Mouse (Mus musculus): Measurements from ENCODE around the gene Golt1b.

DNA sequence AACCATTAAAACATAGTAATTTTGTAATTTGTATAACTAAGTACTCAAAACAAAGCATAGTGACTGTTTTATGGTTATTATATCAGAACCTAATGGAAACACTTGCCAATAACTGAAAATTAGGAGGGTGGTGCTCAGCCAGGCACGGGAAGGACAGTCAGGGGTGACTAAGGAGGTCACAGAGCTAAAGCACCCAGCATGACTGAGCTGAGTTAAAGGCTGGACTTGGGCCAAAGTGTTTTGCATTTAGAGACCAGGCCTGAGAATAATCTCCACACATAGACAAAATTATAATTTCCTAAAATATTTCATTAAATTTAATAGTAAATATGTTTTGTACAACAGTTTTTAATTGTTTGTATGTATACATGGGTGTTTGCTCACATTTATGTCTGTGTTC, 9.9 kb upstream of the Golt1b start:
- no peak for TF ChIP-seq POLR2AphosphoS2 (IDR thresholded peaks at IDR 0.05; ENCODE audit: low read length)
- TF ChIP-seq CTCF (IDR thresholded peaks at IDR 0.05 in 2 of 3, conservative IDR thresholded peaks at IDR 0.05 in 1 of 3; ENCODE audit: control insufficient read depth in 1 of 3, insufficient read depth in 1 of 3, low read depth in 2 of 3, low read length in 3 of 3, poor library complexity in 1 of 3, severe bottlenecking in 1 of 3) = no peak
- TF ChIP-seq USF1 (IDR thresholded peaks at IDR 0.05; ENCODE audit: low read depth, low read length) = no peak
- TF ChIP-seq MXI1 (IDR thresholded peaks at IDR 0.05; ENCODE audit: low read depth, low read length) = no peak
- TF ChIP-seq BHLHE40 (IDR thresholded peaks at IDR 0.05; ENCODE audit: borderline replicate concordance, low read depth, low read length) = no peak
- no peak for TF ChIP-seq POLR2A (IDR thresholded peaks at IDR 0.05; ENCODE audit: control insufficient read depth in 1 of 2, insufficient read depth in 1 of 2, low read depth in 1 of 2, low read length in 2 of 2, poor library complexity in 1 of 2)
- no peak for TF ChIP-seq EP300 (IDR thresholded peaks at IDR 0.05; ENCODE audit: low read depth in 1 of 2, low read length in 2 of 2)
- TF ChIP-seq GABPA (IDR thresholded peaks at IDR 0.05; ENCODE audit: low read depth, low read length) = no peak
- TF ChIP-seq RAD21 (IDR thresholded peaks at IDR 0.05; ENCODE audit: low read depth, low read length) = no peak
- no peak for TF ChIP-seq POLR2AphosphoS5 (IDR thresholded peaks at IDR 0.05; ENCODE audit: borderline replicate concordance, low read depth, low read length)
- no peak for TF ChIP-seq ZC3H11A (IDR thresholded peaks at IDR 0.05; ENCODE audit: low read depth, low read length)
- TF ChIP-seq E2F4 (IDR thresholded peaks at IDR 0.05; ENCODE audit: borderline replicate concordance, low read depth, low read length) = no peak
